Mouse (Mus musculus) adrenal gland, postnatal 10 days (tissue): ENCODE data around the gene Atp5g1. TPM values are rescaled to one million over a fixed set of nuclear protein-coding genes. Genes with fewer than 3 reads are reported as not detected.

Source experiments
- DNase-seq: peaks from one replicate; pipeline ENCODE4 v3.0.0; 2021; ENCODE audit warnings: mixed read lengths
- total RNA-seq, 2 experiments: library from RNA; stranded (reverse); gene quantifications; 2 replicates each; pipeline ENCODE4 v1.2.3; 2021

Gene Atp5g1
- total RNA-seq, 2 experiments from 2014 or later = 267 to 394 TPM

- no peak for DNase-seq
Measured at GRCm38 (mm10) chr11:96028130-96028529, 47.3 kb downstream of the Atp5g1 start.

- no peak for DNase-seq
Measured at GRCm38 (mm10) chr11:96020622-96021021, 54.8 kb downstream of the Atp5g1 start.

Other genes starting within 250 kb of the Atp5g1 start
- 10 to 100 TPM; 21.9 to 22.9 TPM for gene Gngt2, start 238.5 kb downstream of the Atp5g1 start, total RNA-seq
- 10 to 100 TPM; 11.5 to 14.8 TPM for gene Abi3, start 233.2 kb downstream of the Atp5g1 start, total RNA-seq
- gene B4galnt2, start 160.8 kb downstream of the Atp5g1 start, total RNA-seq = not detected
- gene Igf2bp1, start 69.7 kb downstream of the Atp5g1 start, total RNA-seq = 1 to 10 TPM; 4.3 to 6.4 TPM
- not detected for gene Gip, start 51.1 kb downstream of the Atp5g1 start, total RNA-seq
- gene Snf8, start 40.8 kb downstream of the Atp5g1 start, total RNA-seq = 10 to 100 TPM; 68.5 to 72.3 TPM
- gene Ube2z, start 10.3 kb downstream of the Atp5g1 start, total RNA-seq = 10 to 100 TPM; 41.7 to 44.6 TPM
- not detected for gene Calcoco2, start 36.3 kb upstream of the Atp5g1 start, total RNA-seq
- not detected for gene Ttll6, start 58.1 kb upstream of the Atp5g1 start, total RNA-seq
- gene Hoxb13, start 118.6 kb upstream of the Atp5g1 start, total RNA-seq = under 1 TPM in 1 of 2 experiments, not detected in 1; 0.12 TPM
- 10 to 100 TPM; 55.7 to 73.6 TPM for gene Hoxb9, start 195.8 kb upstream of the Atp5g1 start, total RNA-seq
- 10 to 100 TPM; 38.5 to 44.0 TPM for gene Hoxb8, start 206.2 kb upstream of the Atp5g1 start, total RNA-seq
- 10 to 100 TPM; 27.3 to 27.7 TPM for gene Hoxb7, start 211.0 kb upstream of the Atp5g1 start, total RNA-seq
- gene Hoxb6, start 216.8 kb upstream of the Atp5g1 start, total RNA-seq = 10 to 100 TPM; 23.6 to 29.8 TPM
- 10 to 100 TPM; 12.1 to 17.1 TPM for gene Hoxb5, start 227.7 kb upstream of the Atp5g1 start, total RNA-seq
- gene Hoxb4, start 242.6 kb upstream of the Atp5g1 start, total RNA-seq = 10 to 100 TPM in 1 of 2 experiments, 1 to 10 TPM in 1; 8.4 to 15.9 TPM
- 10 to 100 TPM; 13.7 to 24.8 TPM for gene Hoxb3, start 247.7 kb upstream of the Atp5g1 start, total RNA-seq